Mouse (Mus musculus): ENCODE data around the gene Dnah3. TPM values are rescaled to one million over a fixed set of nuclear protein-coding genes. Genes with fewer than 3 reads are reported as not detected.
A peak's percentile ranks its signal among the peaks of the same experiment; 100 is the strongest.

Dnah3 gene
- under 1 TPM; 0.07 to 0.15 TPM for total RNA-seq (2021)

GRCm38 (mm10) chr7:120095180-120095579, at the start of gene Dnah3:
Gene Dnah3 (minus strand): TSS chr7:120095280.
- DNase-seq (ENCODE audit: low spot score in 2 of 2): no peak
- intact Hi-C loops (cut with DNase I): loop anchor here (5.0 to 10.0 kb wide), 4 partner anchors 110 to 420 kb away; partner anchors contain the start of genes Abca14, Abca15 and Crym

GRCm38 (mm10) chr7:120142743-120143142, 47.7 kb upstream of the Dnah3 start:
- DNase-seq (ENCODE audit: low spot score in 2 of 2): no peak

GRCm38 (mm10) chr7:120128951-120129350, 33.9 kb upstream of the Dnah3 start:
- DNase-seq (ENCODE audit: low spot score in 2 of 2): peak; percentile 17 to 20
- intact Hi-C loops (cut with DNase I): no loop called here

More at GRCm38 (mm10) chr7:120142743-120143142, 47.7 kb upstream of the Dnah3 start:
- intact Hi-C loops (cut with DNase I): no loop called here

- intact Hi-C loops (cut with DNase I): no loop called here
- no peak for DNase-seq (ENCODE audit: low spot score in 2 of 2)
Observed at GRCm38 (mm10) chr7:120127686-120128059, 32.6 kb upstream of the Dnah3 start.

- no peak for DNase-seq (ENCODE audit: low spot score in 2 of 2)
- intact Hi-C loops (cut with DNase I): no loop called here
Observed at GRCm38 (mm10) chr7:120126976-120127685, 32.1 kb upstream of the Dnah3 start.

- intact Hi-C loops (cut with DNase I): loop anchor here (2.0 kb wide), 1 partner anchor 200 kb away; no protein-coding TSS in a partner anchor
- peak; percentile 56 to 72 for DNase-seq (ENCODE audit: low spot score in 2 of 2)
Observed at GRCm38 (mm10) chr7:120124844-120125243, 29.8 kb upstream of the Dnah3 start.

GRCm38 (mm10) chr7:120123776-120124175, 28.7 kb upstream of the Dnah3 start:
- no peak for DNase-seq (ENCODE audit: low spot score in 2 of 2)
- intact Hi-C loops (cut with DNase I): loop anchor here (1.0 to 2.0 kb wide), 2 partner anchors 80 to 201 kb away; partner anchors contain the start of gene Abca14

- intact Hi-C loops (cut with DNase I): no loop called here
- DNase-seq (ENCODE audit: low spot score in 2 of 2): no peak
Observed at GRCm38 (mm10) chr7:120117529-120117928, 22.4 kb upstream of the Dnah3 start.

GRCm38 (mm10) chr7:120116976-120117375, 21.9 kb upstream of the Dnah3 start:
- no peak for DNase-seq (ENCODE audit: low spot score in 2 of 2)
- intact Hi-C loops (cut with DNase I): no loop called here

GRCm38 (mm10) chr7:120109676-120110075, 14.6 kb upstream of the Dnah3 start:
- intact Hi-C loops (cut with DNase I): no loop called here
- no peak for DNase-seq (ENCODE audit: low spot score in 2 of 2)

- no peak for DNase-seq (ENCODE audit: low spot score in 2 of 2)
- intact Hi-C loops (cut with DNase I): no loop called here
Observed at GRCm38 (mm10) chr7:120106356-120106755, 11.3 kb upstream of the Dnah3 start.

- DNase-seq (ENCODE audit: low spot score in 2 of 2): no peak
- intact Hi-C loops (cut with DNase I): no loop called here
Observed at GRCm38 (mm10) chr7:120104975-120105374, 9.9 kb upstream of the Dnah3 start.

GRCm38 (mm10) chr7:120103019-120103567, 8.0 kb upstream of the Dnah3 start:
- intact Hi-C loops (cut with DNase I): no loop called here
- peak in 1 of 2 experiments; percentile 25 for DNase-seq (ENCODE audit: low spot score in 2 of 2)

GRCm38 (mm10) chr7:120102164-120102972, 7.3 kb upstream of the Dnah3 start, which contains the start of gene Tmem159:
Gene Tmem159 (plus strand): TSS chr7:120102353.
- DNase-seq (ENCODE audit: low spot score in 2 of 2): peak; percentile 50 to 59
- intact Hi-C loops (cut with DNase I): no loop called here

GRCm38 (mm10) chr7:120098403-120098802, 3.3 kb upstream of the Dnah3 start:
- intact Hi-C loops (cut with DNase I): loop anchor here (5.0 to 10.0 kb wide), 4 partner anchors 106 to 424 kb away; partner anchors contain the start of genes Abca14, Abca15 and Crym
- DNase-seq (ENCODE audit: low spot score in 2 of 2): peak; percentile 17 to 41

- DNase-seq (ENCODE audit: low spot score in 2 of 2): peak; percentile 24 to 37
- intact Hi-C loops (cut with DNase I): loop anchor here (5.0 to 10.0 kb wide), 4 partner anchors 107 to 423 kb away; partner anchors contain the start of genes Abca14, Abca15 and Crym
Observed at GRCm38 (mm10) chr7:120097845-120098244, 2.8 kb upstream of the Dnah3 start.

GRCm38 (mm10) chr7:120094216-120094615, 864 bp downstream of the Dnah3 start:
- intact Hi-C loops (cut with DNase I): loop anchor here (10.0 kb wide), 3 partner anchors 111 to 419 kb away; partner anchors contain the start of genes Abca14, Abca15 and Crym
- no peak for DNase-seq (ENCODE audit: low spot score in 2 of 2)

GRCm38 (mm10) chr7:120093033-120093432, 2.0 kb downstream of the Dnah3 start:
- intact Hi-C loops (cut with DNase I): loop anchor here (10.0 kb wide), 3 partner anchors 112 to 418 kb away; partner anchors contain the start of genes Abca14, Abca15 and Crym
- DNase-seq (ENCODE audit: low spot score in 2 of 2): no peak

GRCm38 (mm10) chr7:120080177-120080576, 14.9 kb downstream of the Dnah3 start:
- intact Hi-C loops (cut with DNase I): no loop called here
- DNase-seq (ENCODE audit: low spot score in 2 of 2): no peak

GRCm38 (mm10) chr7:120069164-120069563, 25.9 kb downstream of the Dnah3 start:
- no peak for DNase-seq (ENCODE audit: low spot score in 2 of 2)
- intact Hi-C loops (cut with DNase I): no loop called here
